Mouse (Mus musculus): ENCODE results near the gene Hspa8. TPM values are rescaled to one million over a fixed set of nuclear protein-coding genes. Genes with fewer than 3 reads are reported as not detected.
A peak's percentile ranks its signal among the peaks of the same experiment; 100 is the strongest.

Gene Hspa8
- polyA plus RNA-seq (2012; ENCODE audit: insufficient read depth, insufficient read length, low replicate concordance, missing spikeins): 1,623 and 1,837 TPM in 2 replicates

GRCm38 (mm10) chr9:40800675-40801612, at the start of gene Hspa8:
Hspa8 (plus strand) TSS chr9:40800984.
- H3K27ac ChIP-seq (ENCODE audit: insufficient read depth, low read depth, low read length): peak within 1 kb of the TSS; percentile 100
- H3K4me1 ChIP-seq (ENCODE audit: control insufficient read depth, insufficient read depth, low read length): peaks cover 3% of the 10 kb centered on the region; the same call in 1 of the 2 replicates
- TF ChIP-seq POLR2A (IDR thresholded peaks at IDR 0.05; ENCODE audit: insufficient read depth, low read depth, low read length) (peak; percentile 99), CTCF (IDR thresholded peaks at IDR 0.05; ENCODE audit: insufficient read depth, low read depth, low read length) (0 out of 2 replicates have a peak, but pooled peaks have one; percentile 20)
- 1% methylated on average over 81 of the region's 83 CpGs for WGBS
- H3K4me3 ChIP-seq (ENCODE audit: insufficient read depth, low read depth, low read length): peak within 1 kb of the TSS; percentile 69

- 65% methylated on average over 3 of the region's 3 CpGs for WGBS
- TF ChIP-seq POLR2A (IDR thresholded peaks at IDR 0.05; ENCODE audit: insufficient read depth, low read depth, low read length): no peak
- TF ChIP-seq CTCF (IDR thresholded peaks at IDR 0.05; ENCODE audit: insufficient read depth, low read depth, low read length): no peak
These were observed 49.0 kb upstream of the Hspa8 start for GRCm38 (mm10) chr9:40751749-40752148.

GRCm38 (mm10) chr9:40756401-40756800, 44.4 kb upstream of the Hspa8 start:
- WGBS: 24% methylated on average over 4 of the region's 4 CpGs
- no peak overlapping the region for H3K4me3 ChIP-seq (ENCODE audit: insufficient read depth, low read depth, low read length)
- peak overlapping the region; percentile 98 for H3K27ac ChIP-seq (ENCODE audit: insufficient read depth, low read depth, low read length)
- TF ChIP-seq CTCF (IDR thresholded peaks at IDR 0.05; ENCODE audit: insufficient read depth, low read depth, low read length) (no peak), POLR2A (IDR thresholded peaks at IDR 0.05; ENCODE audit: insufficient read depth, low read depth, low read length) (no peak)
- peaks cover 9% of the 10 kb centered on the region for H3K4me1 ChIP-seq (ENCODE audit: control insufficient read depth, insufficient read depth, low read length)

More at GRCm38 (mm10) chr9:40751749-40752148, 49.0 kb upstream of the Hspa8 start:
- Histone ChIP-seq H3K4me1 (ENCODE audit: control insufficient read depth, insufficient read depth, low read length) (peaks cover 5% of the 10 kb centered on the region), H3K27ac (ENCODE audit: insufficient read depth, low read depth, low read length) (no peak overlapping the region), H3K4me3 (ENCODE audit: insufficient read depth, low read depth, low read length) (no peak overlapping the region)

- Histone ChIP-seq H3K4me3 (ENCODE audit: insufficient read depth, low read depth, low read length) (no peak overlapping the region), H3K4me1 (ENCODE audit: control insufficient read depth, insufficient read depth, low read length) (peaks cover 9% of the 10 kb centered on the region), H3K27ac (ENCODE audit: insufficient read depth, low read depth, low read length) (peak overlapping the region; percentile 98)
- TF ChIP-seq CTCF (IDR thresholded peaks at IDR 0.05; ENCODE audit: insufficient read depth, low read depth, low read length) (no peak), POLR2A (IDR thresholded peaks at IDR 0.05; ENCODE audit: insufficient read depth, low read depth, low read length) (no peak)
- WGBS: 22% methylated on average over 12 of the region's 12 CpGs
These were observed 43.6 kb upstream of the Hspa8 start for GRCm38 (mm10) chr9:40757105-40757626.

GRCm38 (mm10) chr9:40757685-40758270, 43.0 kb upstream of the Hspa8 start:
- H3K4me3 ChIP-seq (ENCODE audit: insufficient read depth, low read depth, low read length): no peak overlapping the region
- WGBS: under 1% methylated on average over 20 of the region's 22 CpGs

GRCm38 (mm10) chr9:40762354-40762753, 38.4 kb upstream of the Hspa8 start:
- Histone ChIP-seq H3K27ac (ENCODE audit: insufficient read depth, low read depth, low read length) (no peak overlapping the region), H3K4me1 (ENCODE audit: control insufficient read depth, insufficient read depth, low read length) (peaks cover 7% of the 10 kb centered on the region), H3K4me3 (ENCODE audit: insufficient read depth, low read depth, low read length) (no peak overlapping the region)
- 91% methylated on average over 6 of the region's 6 CpGs for WGBS
- TF ChIP-seq CTCF (IDR thresholded peaks at IDR 0.05; ENCODE audit: insufficient read depth, low read depth, low read length) (no peak), POLR2A (IDR thresholded peaks at IDR 0.05; ENCODE audit: insufficient read depth, low read depth, low read length) (no peak)

More at GRCm38 (mm10) chr9:40757685-40758270, 43.0 kb upstream of the Hspa8 start:
- H3K4me1 ChIP-seq (ENCODE audit: control insufficient read depth, insufficient read depth, low read length): peaks cover 9% of the 10 kb centered on the region
- TF ChIP-seq CTCF (IDR thresholded peaks at IDR 0.05; ENCODE audit: insufficient read depth, low read depth, low read length) (peak; percentile 70), POLR2A (IDR thresholded peaks at IDR 0.05; ENCODE audit: insufficient read depth, low read depth, low read length) (no peak)
- peak overlapping the region; percentile 84 for H3K27ac ChIP-seq (ENCODE audit: insufficient read depth, low read depth, low read length)

GRCm38 (mm10) chr9:40764887-40765580, 35.8 kb upstream of the Hspa8 start:
- H3K4me3 ChIP-seq (ENCODE audit: insufficient read depth, low read depth, low read length): no peak overlapping the region
- no peak overlapping the region for H3K27ac ChIP-seq (ENCODE audit: insufficient read depth, low read depth, low read length)
- WGBS: 63% methylated on average over 8 of the region's 9 CpGs
- TF ChIP-seq POLR2A (IDR thresholded peaks at IDR 0.05; ENCODE audit: insufficient read depth, low read depth, low read length) (no peak), CTCF (IDR thresholded peaks at IDR 0.05; ENCODE audit: insufficient read depth, low read depth, low read length) (no peak)
- 0 out of 2 replicates have a peak, but pooled peaks cover 4% of the 10 kb centered on the region for H3K4me1 ChIP-seq (ENCODE audit: control insufficient read depth, insufficient read depth, low read length)

- no peak overlapping the region for H3K4me3 ChIP-seq (ENCODE audit: insufficient read depth, low read depth, low read length)
- H3K4me1 ChIP-seq (ENCODE audit: control insufficient read depth, insufficient read depth, low read length): 0 out of 2 replicates have a peak, but pooled peaks cover 4% of the 10 kb centered on the region
- TF ChIP-seq CTCF (IDR thresholded peaks at IDR 0.05; ENCODE audit: insufficient read depth, low read depth, low read length): no peak
- no peak for TF ChIP-seq POLR2A (IDR thresholded peaks at IDR 0.05; ENCODE audit: insufficient read depth, low read depth, low read length)
- WGBS: 24% methylated on average over 12 of the region's 12 CpGs
- peak overlapping the region; percentile 54; the same call in 1 of the 2 replicates for H3K27ac ChIP-seq (ENCODE audit: insufficient read depth, low read depth, low read length)
These were observed 35.2 kb upstream of the Hspa8 start for GRCm38 (mm10) chr9:40765581-40765940.

Data from olfactory bulb, adult 2 months (tissue).